Mouse (Mus musculus) lung, embryonic 14.5 days (tissue): ENCODE measurements around the gene Cacng6. TPM values are rescaled to one million over a fixed set of nuclear protein-coding genes. Genes with fewer than 3 reads are reported as not detected.
"Not testable (repeated sequence)": the region's sequence is repeated elsewhere in the genome, so short reads cannot be mapped to it uniquely, and the experiment has no call there.

Experiments used
- ATAC-seq: fragments of 200-750 bp; cut with Nextera tagmentation; 2 replicates; pipeline ENCODE4 v1.8.0; 2017; ENCODE audit warnings: mild to moderate bottlenecking, moderate TSS enrichment, moderate library complexity; ENCODE audit not compliant: insufficient read depth
- DNase-seq: peaks from one replicate; pipeline ENCODE4 v3.0.0-alpha.2; 2015
- H3K27ac ChIP-seq: fragments of 300-500 bp; sonication (generic); 2 replicates; pipeline ENCODE4 v1.5.1; 2014; ENCODE audit warnings: low read depth, mild to moderate bottlenecking, moderate library complexity
- H3K27me3 ChIP-seq: fragments of 300-500 bp; sonication (generic); 2 replicates; pipeline ENCODE4 v1.6.1; 2014; ENCODE audit warnings: low read length, control low read depth; ENCODE audit not compliant: insufficient read depth
- H3K36me3 ChIP-seq: fragments of 300-500 bp; sonication (generic); 2 replicates; pipeline ENCODE4 v1.6.1; 2014; ENCODE audit warnings: control low read depth; ENCODE audit not compliant: insufficient read depth
- H3K4me1 ChIP-seq: fragments of 300-500 bp; sonication (generic); 2 replicates; pipeline ENCODE4 v1.6.1; 2014; ENCODE audit warnings: antibody characterized with exemption, control low read depth; ENCODE audit not compliant: insufficient read depth
- H3K4me2 ChIP-seq: fragments of 300-500 bp; sonication (generic); 2 replicates; pipeline ENCODE4 v1.6.1; 2014; ENCODE audit warnings: mild to moderate bottlenecking
- H3K4me3 ChIP-seq: fragments of 300-500 bp; sonication (generic); 2 replicates; pipeline ENCODE4 v1.5.1; 2014; ENCODE audit warnings: low read depth, low read length
- H3K9ac ChIP-seq: fragments of 300-500 bp; sonication (generic); 2 replicates; pipeline ENCODE4 v1.6.1; 2014
- H3K9me3 ChIP-seq: fragments of 300-500 bp; sonication (generic); 2 replicates; pipeline ENCODE4 v1.6.1; 2016; ENCODE audit warnings: low read depth, low read length, control low read depth
- CTCF ChIP-seq: IDR thresholded peaks from 2 replicates; pipeline ENCODE4 v1.5.1; 2016; ENCODE audit warnings: antibody characterized with exemption, low read depth
- WGBS: fragments of 180-500 bp; shearing (Covaris S2); extraction: QIAGEN DNeasy Blood & Tissue Kit; methylation state at CpG from one replicate; pipeline ENCODE4 v1.1.7; 2014; 5-methylcytosine and 5-hydroxymethylcytosine counted together
- polyA plus RNA-seq: library from polyadenylated mRNA; unstranded; fragments of >200 nt; fragmentation: Nextera tagmentation; extraction: Ambion mirVana; gene quantifications from 2 replicates; pipeline ENCODE4 v1.2.1, GENCODE M21; 2014

Cacng6 gene
- polyA plus RNA-seq, 1 experiment from 2014 or later, result not detected

DNA sequence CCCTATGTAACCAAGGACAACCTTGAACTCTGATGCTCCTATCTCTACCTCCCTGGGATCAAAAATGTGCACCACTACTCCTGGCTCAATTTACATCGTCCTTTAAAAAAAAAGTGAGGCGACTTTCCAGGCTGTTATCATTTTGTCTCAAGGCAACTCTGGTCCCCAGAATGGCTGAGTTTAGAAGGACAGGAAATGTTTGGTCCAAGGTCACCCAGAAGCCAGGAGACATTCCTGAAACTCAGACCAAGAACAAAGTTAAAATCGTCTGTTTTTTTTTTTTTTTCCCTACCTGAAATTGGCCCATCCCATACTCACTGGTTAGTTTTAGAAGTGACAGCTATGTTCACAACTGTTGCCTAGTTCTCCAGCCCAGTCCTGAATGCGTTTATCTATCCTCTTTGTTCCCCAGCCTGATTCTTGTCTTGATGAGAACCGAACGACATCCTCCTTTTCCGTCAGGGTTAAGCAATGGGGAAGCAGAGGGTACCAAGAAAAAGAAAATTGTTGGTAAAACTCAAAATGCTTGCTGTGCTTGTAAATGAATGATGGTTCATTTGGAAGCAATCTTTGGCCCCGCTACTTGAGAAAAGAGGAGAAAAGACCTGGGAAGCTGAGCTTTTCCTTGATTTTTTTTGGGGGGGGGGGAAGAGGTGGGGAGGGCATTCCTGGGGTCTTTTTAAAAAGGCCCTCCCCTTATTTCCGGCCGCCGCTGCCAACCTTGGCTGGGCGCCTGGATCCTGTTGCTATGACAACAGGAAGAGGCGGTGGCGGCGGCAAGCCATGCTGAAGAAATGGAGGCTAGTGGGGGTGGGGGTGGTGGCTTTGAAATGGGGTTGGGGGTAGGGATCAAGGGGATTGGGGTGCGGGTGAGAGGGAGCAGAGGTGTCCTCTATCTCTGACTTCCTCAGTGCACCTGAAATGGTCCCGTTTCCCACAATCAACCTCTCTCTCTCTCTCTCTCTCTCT is 34.3 kb upstream of the Cacng6 start:
- peak overlapping the region; percentile 43; the same call in 1 of the 2 replicates for H3K27ac ChIP-seq
- TF ChIP-seq CTCF, result no peak
- H3K9me3 ChIP-seq, result no peaks in the 10 kb centered on the region
- H3K4me1 ChIP-seq, result peaks cover 3% of the 10 kb centered on the region; the same call in 1 of the 2 replicates
- peak overlapping the region; percentile 28 for H3K4me3 ChIP-seq
- peak overlapping the region; percentile 25; the same call in 1 of the 2 replicates for H3K9ac ChIP-seq
- 3% methylated on average over 16 of the region's 17 CpGs for WGBS
- DNase-seq (peak; percentile 91), ATAC-seq (peak; percentile 57)
- peak overlapping the region; percentile 65 for H3K4me2 ChIP-seq
- H3K27me3 ChIP-seq, result no peaks in the 10 kb centered on the region
- H3K36me3 ChIP-seq, result no peaks in the 10 kb centered on the region

DNA sequence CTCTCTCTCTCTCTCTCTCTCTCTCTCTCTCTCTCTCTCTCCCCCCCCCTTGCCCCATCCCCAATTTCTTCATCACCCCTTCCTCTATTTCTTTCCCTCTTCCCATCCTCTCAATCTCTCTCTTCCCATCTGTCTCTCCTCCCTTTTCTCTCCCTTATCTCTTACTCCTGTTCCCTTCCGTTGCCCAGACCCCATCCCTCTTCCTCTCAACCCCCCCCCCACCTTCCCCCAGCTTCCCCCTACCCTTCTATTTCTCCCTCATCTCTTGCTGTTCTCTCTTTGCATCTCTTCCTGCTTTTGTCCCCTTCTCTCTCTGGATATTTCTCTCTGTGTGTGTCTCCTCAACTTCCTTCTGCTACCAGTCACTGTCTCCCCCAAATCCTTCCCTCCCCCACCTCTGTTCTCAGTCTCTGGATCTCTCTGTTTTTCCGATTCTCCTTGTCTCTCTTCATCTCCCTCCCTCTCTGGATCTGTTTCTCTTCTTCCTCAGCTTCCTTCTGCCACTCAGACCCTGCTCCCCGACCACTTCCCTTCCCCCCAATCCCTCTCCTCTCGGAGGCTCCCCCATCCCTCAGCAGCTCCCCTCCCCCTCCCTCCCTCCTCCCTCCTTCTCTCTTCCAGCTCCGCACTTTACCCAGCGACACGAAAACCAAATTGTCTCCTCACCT is 33.4 kb upstream of the Cacng6 start, which contains the start of gene Cacng8:
Gene Cacng8, plus strand, starts transcription at position 271 of the 668 bp plus-strand sequence.
- peak within 1 kb of the TSS; percentile 43; the same call in 1 of the 2 replicates for H3K27ac ChIP-seq
- TF ChIP-seq CTCF, result no peak
- H3K9ac ChIP-seq, result peak within 1 kb of the TSS; percentile 25; the same call in 1 of the 2 replicates
- ATAC-seq, result peak; percentile 32
- H3K27me3 ChIP-seq, result no peaks in the 10 kb centered on the region
- H3K4me3 ChIP-seq, result peak within 1 kb of the TSS; percentile 28
- peak within 1 kb of the TSS; percentile 65 for H3K4me2 ChIP-seq
- H3K36me3 ChIP-seq, result no peaks in the 10 kb centered on the region
- 3% methylated on average over 7 of the region's 7 CpGs for WGBS
- peaks cover 3% of the 10 kb centered on the region; the same call in 1 of the 2 replicates for H3K4me1 ChIP-seq
- no peak for DNase-seq
- H3K9me3 ChIP-seq, result no peaks in the 10 kb centered on the region

DNA sequence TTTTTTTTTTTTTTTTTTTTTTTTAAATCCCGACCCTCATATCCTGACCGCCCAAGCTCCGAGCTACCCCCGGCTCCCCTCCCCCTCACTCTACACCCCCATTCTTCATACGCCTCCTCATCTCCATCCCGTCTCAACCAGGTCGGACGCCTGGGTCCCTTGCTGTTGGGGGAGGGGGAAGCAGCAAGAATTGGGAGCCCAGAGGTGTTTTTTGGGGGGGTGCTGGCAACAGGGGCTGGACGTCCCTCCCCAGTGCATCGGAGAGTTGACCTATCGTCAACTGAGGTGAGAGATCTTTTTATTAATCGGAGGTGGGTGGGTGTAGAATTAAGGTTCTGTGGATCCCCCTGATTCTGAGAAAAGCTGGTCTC is 32.9 kb upstream of the Cacng6 start:
- DNase-seq, result no peak
- no peaks in the 10 kb centered on the region for H3K27me3 ChIP-seq
- ATAC-seq, result peak; percentile 42
- no peak overlapping the region for H3K27ac ChIP-seq
- H3K9ac ChIP-seq, result no peak overlapping the region
- 5% methylated on average over 12 of the region's 12 CpGs for WGBS
- peak overlapping the region; percentile 28 for H3K4me3 ChIP-seq
- no peaks in the 10 kb centered on the region for H3K9me3 ChIP-seq
- peaks cover 3% of the 10 kb centered on the region; the same call in 1 of the 2 replicates for H3K4me1 ChIP-seq
- TF ChIP-seq CTCF, result no peak
- peak overlapping the region; percentile 65 for H3K4me2 ChIP-seq
- no peaks in the 10 kb centered on the region for H3K36me3 ChIP-seq

DNA sequence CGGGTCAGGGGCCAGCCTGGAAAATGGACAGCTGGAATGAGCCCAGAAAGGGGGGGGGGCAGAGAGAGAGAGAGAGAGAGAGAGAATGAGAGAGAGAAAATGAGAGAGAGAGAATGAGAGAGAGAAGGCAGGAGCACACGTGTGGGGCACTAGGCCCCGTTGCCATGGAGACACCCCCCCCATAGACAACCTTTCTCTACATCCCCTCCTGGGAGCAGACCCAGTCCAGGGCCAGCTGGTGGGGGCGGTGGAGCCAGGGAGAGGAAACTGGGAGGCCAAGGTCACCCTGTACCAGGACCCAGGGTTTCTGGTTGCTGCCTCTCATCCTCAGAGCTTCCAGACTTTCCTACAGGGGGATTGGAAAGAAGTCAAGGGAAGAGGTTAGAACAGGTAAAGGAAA is 32.2 kb upstream of the Cacng6 start:
- ATAC-seq (no peak), DNase-seq (no peak)
- 15% methylated on average over 4 of the region's 4 CpGs for WGBS

DNA sequence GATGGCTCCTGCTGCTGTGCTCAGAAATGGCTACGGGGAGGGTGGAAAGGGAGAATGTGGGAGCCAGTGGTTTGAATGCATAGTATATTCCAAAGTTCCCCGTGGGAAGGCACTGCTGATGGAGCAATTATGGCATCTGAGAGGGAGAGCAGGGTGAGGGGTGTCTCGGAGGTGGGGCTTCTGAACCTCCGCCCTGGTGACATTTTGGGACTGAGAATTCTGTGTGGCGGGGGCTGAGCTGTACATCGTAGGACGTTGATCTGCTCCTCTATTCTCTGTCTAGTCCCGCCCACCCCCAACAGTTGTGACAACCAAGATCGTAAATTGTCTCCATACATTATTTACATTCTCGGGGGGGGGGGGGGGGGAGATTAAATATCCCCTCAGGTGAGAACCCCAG is 26.6 kb upstream of the Cacng6 start:
- Histone ChIP-seq H3K4me2 (no peak overlapping the region), H3K36me3 (no peaks in the 10 kb centered on the region), H3K9ac (no peak overlapping the region), H3K27ac (no peak overlapping the region), H3K27me3 (no peaks in the 10 kb centered on the region), H3K4me1 (no peaks in the 10 kb centered on the region), H3K9me3 (no peaks in the 10 kb centered on the region), H3K4me3 (no peak overlapping the region)
- WGBS, result 66% methylated on average over 10 of the region's 10 CpGs
- DNase-seq (no peak), ATAC-seq (no peak)
- TF ChIP-seq CTCF, result no peak

More for the DNA sequence above, 32.2 kb upstream of the Cacng6 start:
- Histone ChIP-seq H3K27ac (no peak overlapping the region), H3K9me3 (no peaks in the 10 kb centered on the region), H3K9ac (no peak overlapping the region), H3K4me1 (peaks cover 3% of the 10 kb centered on the region; the same call in 1 of the 2 replicates), H3K4me3 (peak overlapping the region; percentile 28), H3K36me3 (no peaks in the 10 kb centered on the region), H3K4me2 (peak overlapping the region; percentile 65), H3K27me3 (no peaks in the 10 kb centered on the region)
- TF ChIP-seq CTCF, result no peak

DNA sequence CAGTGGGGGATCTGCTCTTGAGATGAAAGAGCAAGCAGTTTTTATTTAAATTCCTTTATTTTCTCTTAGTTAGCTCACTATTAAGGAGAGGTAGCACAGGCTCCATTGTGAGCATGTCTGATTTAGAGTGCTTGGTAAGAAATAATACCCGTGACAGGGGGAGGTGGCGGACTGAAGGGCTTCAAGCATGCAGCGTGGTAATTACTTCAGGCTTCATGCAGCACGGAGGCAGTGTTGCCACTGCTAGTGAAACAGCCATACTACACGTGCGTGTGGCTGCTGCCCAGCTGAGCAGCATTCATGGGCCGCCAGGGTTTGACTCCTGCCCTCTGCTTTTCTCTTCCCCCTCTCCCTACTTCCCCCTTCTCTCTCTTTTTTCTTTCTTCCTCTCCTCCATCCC is 26.2 kb upstream of the Cacng6 start:
- no peak overlapping the region for H3K9ac ChIP-seq
- no peaks in the 10 kb centered on the region for H3K36me3 ChIP-seq
- DNase-seq, result no peak
- H3K27ac ChIP-seq, result no peak overlapping the region
- WGBS, result 43% methylated on average over 7 of the region's 7 CpGs
- no peak for ATAC-seq
- TF ChIP-seq CTCF, result no peak
- H3K4me1 ChIP-seq, result no peaks in the 10 kb centered on the region
- no peak overlapping the region for H3K4me2 ChIP-seq
- no peak overlapping the region for H3K4me3 ChIP-seq
- H3K27me3 ChIP-seq, result no peaks in the 10 kb centered on the region
- H3K9me3 ChIP-seq, result no peaks in the 10 kb centered on the region

DNA sequence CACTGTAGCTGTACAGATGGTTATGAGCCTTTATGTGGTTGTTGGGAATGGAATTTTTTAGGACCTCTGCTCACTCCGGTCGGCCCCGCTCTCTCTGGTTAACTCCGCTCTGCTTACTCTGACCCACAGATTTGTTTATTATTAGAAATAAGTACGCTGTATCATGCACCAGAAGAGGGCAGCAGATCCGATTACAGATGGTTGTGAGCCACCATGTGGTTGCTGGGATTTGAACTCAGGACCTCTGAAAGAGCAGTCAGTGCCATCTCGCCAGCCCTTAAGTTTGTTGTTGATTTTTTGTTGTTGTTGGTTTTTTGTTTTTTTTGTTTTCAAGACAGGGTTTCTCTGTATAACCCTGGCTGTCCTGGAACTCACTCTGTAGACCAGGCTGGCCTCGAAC is 25.6 kb upstream of the Cacng6 start:
- not testable (repeated sequence) for H3K4me2 ChIP-seq, H3K36me3 ChIP-seq, ATAC-seq, H3K4me1 ChIP-seq, H3K9me3 ChIP-seq, H3K27ac ChIP-seq, H3K27me3 ChIP-seq, H3K9ac ChIP-seq, DNase-seq, H3K4me3 ChIP-seq
- WGBS, result 86% methylated on average over 7 of the region's 8 CpGs
